Mouse (Mus musculus) forebrain, embryonic 14.5 days (tissue): ENCODE measurements around the gene Cpt2. TPM values are rescaled to one million over a fixed set of nuclear protein-coding genes. Genes with fewer than 3 reads are reported as not detected.

Source experiments
- ATAC-seq: fragments of 200-750 bp; cut with Nextera tagmentation; 2 replicates; pipeline ENCODE4 v1.8.0; 2017; ENCODE audit warnings: mild to moderate bottlenecking, moderate library complexity
- DNase-seq: peaks from one replicate; pipeline ENCODE4 v3.0.0-alpha.2; 2015; ENCODE audit warnings: low spot score
- H3K27ac ChIP-seq: fragments of 300-500 bp; sonication (generic); 2 replicates; pipeline ENCODE4 v1.5.1; 2014; ENCODE audit warnings: low read depth, mild to moderate bottlenecking, control low read depth, low read length, moderate library complexity
- H3K27me3 ChIP-seq: fragments of 300-500 bp; sonication (generic); replicated peaks from 2 replicates; pipeline ENCODE4 v1.6.1; 2014; ENCODE audit warnings: low read length, control low read depth, mixed read lengths; ENCODE audit not compliant: control insufficient read depth, insufficient read depth
- H3K36me3 ChIP-seq: fragments of 300-500 bp; sonication (generic); 2 replicates; pipeline ENCODE4 v1.6.1; 2014; ENCODE audit warnings: low read length, control low read depth; ENCODE audit not compliant: control insufficient read depth, insufficient read depth
- H3K4me1 ChIP-seq: fragments of 300-500 bp; sonication (generic); 2 replicates; pipeline ENCODE4 v1.6.1; 2014; ENCODE audit warnings: antibody characterized with exemption, low read length, control low read depth; ENCODE audit not compliant: control insufficient read depth, insufficient read depth
- H3K4me2 ChIP-seq: fragments of 300-500 bp; sonication (generic); 2 replicates; pipeline ENCODE4 v1.6.1; 2014; ENCODE audit warnings: mild to moderate bottlenecking, control low read depth, low read length
- H3K4me3 ChIP-seq: fragments of 300-500 bp; sonication (generic); 2 replicates; pipeline ENCODE4 v1.5.1; 2014; ENCODE audit warnings: low read depth, low read length, control low read depth
- H3K9ac ChIP-seq: fragments of 300-500 bp; sonication (generic); 2 replicates; pipeline ENCODE4 v1.6.1; 2014; ENCODE audit warnings: mild to moderate bottlenecking, low read length, control low read depth, moderate library complexity
- H3K9me3 ChIP-seq: fragments of 300-500 bp; sonication (generic); replicated peaks from 2 replicates; pipeline ENCODE4 v1.6.1; 2016; ENCODE audit warnings: low read length, control low read depth, mixed read lengths; ENCODE audit not compliant: control insufficient read depth
- WGBS: fragments of 180-500 bp; shearing (Covaris S2); extraction: QIAGEN DNeasy Blood & Tissue Kit; methylation state at CpG from one replicate; pipeline ENCODE4 v1.1.7; 2014; 5-methylcytosine and 5-hydroxymethylcytosine counted together
- polyA plus RNA-seq: library from polyadenylated mRNA; unstranded; fragments of >200 nt; fragmentation: Nextera tagmentation; extraction: Ambion mirVana; gene quantifications from 2 replicates; pipeline ENCODE4 v1.2.1, GENCODE M21; 2014

Gene Cpt2
- polyA plus RNA-seq, 1 experiment from 2014 or later: 21.0 TPM

GRCm38 (mm10) chr4:107879254-107880050 lies 44.0 kb downstream of the Cpt2 start, which contains the start of gene Magoh:
Gene Magoh, plus strand, starts transcription at chr4:107879755.
- DNase-seq (peak; percentile 98), ATAC-seq (peak; percentile 96)
- no peaks in the 10 kb centered on the region for H3K27me3 ChIP-seq
- WGBS: 2% methylated on average over 48 of the region's 48 CpGs
- peaks cover 46% of the 10 kb centered on the region for H3K36me3 ChIP-seq
- peaks cover 5% of the 10 kb centered on the region for H3K4me1 ChIP-seq
- H3K9ac ChIP-seq: peak within 1 kb of the TSS; percentile 81
- peak within 1 kb of the TSS; percentile 63; the same call in 1 of the 2 replicates for H3K27ac ChIP-seq
- H3K4me3 ChIP-seq: peak within 1 kb of the TSS; percentile 77
- peak within 1 kb of the TSS; percentile 59 for H3K4me2 ChIP-seq
- no peaks in the 10 kb centered on the region for H3K9me3 ChIP-seq

- WGBS: 89% methylated on average over 4 of the region's 4 CpGs
- no peak overlapping the region for H3K27ac ChIP-seq
- no peaks in the 10 kb centered on the region for H3K4me1 ChIP-seq
- DNase-seq: no peak
- peaks cover 77% of the 10 kb centered on the region for H3K36me3 ChIP-seq
- H3K9me3 ChIP-seq: no peaks in the 10 kb centered on the region
- no peak overlapping the region for H3K4me2 ChIP-seq
- no peak overlapping the region for H3K9ac ChIP-seq
- no peaks in the 10 kb centered on the region for H3K27me3 ChIP-seq
- no peak for ATAC-seq
- H3K4me3 ChIP-seq: no peak overlapping the region
Measured at GRCm38 (mm10) chr4:107864866-107865265, 58.5 kb downstream of the Cpt2 start.

- H3K9me3 ChIP-seq: no peaks in the 10 kb centered on the region
- H3K9ac ChIP-seq: no peak overlapping the region
- H3K4me1 ChIP-seq: no peaks in the 10 kb centered on the region
- peaks cover 96% of the 10 kb centered on the region for H3K36me3 ChIP-seq
- ATAC-seq (no peak), DNase-seq (no peak)
- H3K4me2 ChIP-seq: no peak overlapping the region
- H3K27ac ChIP-seq: no peak overlapping the region
- H3K27me3 ChIP-seq: no peaks in the 10 kb centered on the region
- no peak overlapping the region for H3K4me3 ChIP-seq
- WGBS: 88% methylated on average over 7 of the region's 7 CpGs
Measured at GRCm38 (mm10) chr4:107858995-107859394, 64.4 kb downstream of the Cpt2 start.

- no peak overlapping the region; the same call in 1 of the 2 replicates for H3K27ac ChIP-seq
- no peak overlapping the region for H3K9ac ChIP-seq
- no peaks in the 10 kb centered on the region for H3K9me3 ChIP-seq
- no peak overlapping the region for H3K4me3 ChIP-seq
- no peak overlapping the region for H3K4me2 ChIP-seq
- ATAC-seq (no peak), DNase-seq (peak; percentile 27)
- no peaks in the 10 kb centered on the region for H3K4me1 ChIP-seq
- H3K27me3 ChIP-seq: no peaks in the 10 kb centered on the region
- WGBS: 72% methylated on average over 11 of the region's 11 CpGs
- peaks cover 97% of the 10 kb centered on the region for H3K36me3 ChIP-seq
Measured at GRCm38 (mm10) chr4:107856958-107857686, 66.3 kb downstream of the Cpt2 start.

Other genes starting within 250 kb of the Cpt2 start
- gene Dmrtb1, start 239.4 kb downstream of the Cpt2 start, polyA plus RNA-seq: 24.3 and 30.6 TPM in 2 replicates
- 33.5 and 48.5 TPM in 2 replicates for gene Lrp8, start 121.3 kb downstream of the Cpt2 start, polyA plus RNA-seq
- gene Magoh, start 43.9 kb downstream of the Cpt2 start, polyA plus RNA-seq: 151 and 175 TPM in 2 replicates
- 116 and 127 TPM in 2 replicates for gene 0610037L13Rik, start 33.8 kb downstream of the Cpt2 start, polyA plus RNA-seq
- not detected in 2 replicates for gene Slc1a7, start 44.7 kb upstream of the Cpt2 start, polyA plus RNA-seq
- 0.19 and 0.85 TPM in 2 replicates for gene Podn, start 172.8 kb upstream of the Cpt2 start, polyA plus RNA-seq
- 255 and 265 TPM in 2 replicates for gene Scp2, start 221.4 kb upstream of the Cpt2 start, polyA plus RNA-seq
- 11.8 and 12.0 TPM in 2 replicates for gene Echdc2, start 241.8 kb upstream of the Cpt2 start, polyA plus RNA-seq